Mouse (Mus musculus) lung, postnatal 14 days (tissue): ENCODE measurements around the gene Tmem92.

ENCODE experiments used
- DNase-seq: peaks from one replicate; pipeline ENCODE4 v3.0.0; 2021

The Tmem92 gene

DNA sequence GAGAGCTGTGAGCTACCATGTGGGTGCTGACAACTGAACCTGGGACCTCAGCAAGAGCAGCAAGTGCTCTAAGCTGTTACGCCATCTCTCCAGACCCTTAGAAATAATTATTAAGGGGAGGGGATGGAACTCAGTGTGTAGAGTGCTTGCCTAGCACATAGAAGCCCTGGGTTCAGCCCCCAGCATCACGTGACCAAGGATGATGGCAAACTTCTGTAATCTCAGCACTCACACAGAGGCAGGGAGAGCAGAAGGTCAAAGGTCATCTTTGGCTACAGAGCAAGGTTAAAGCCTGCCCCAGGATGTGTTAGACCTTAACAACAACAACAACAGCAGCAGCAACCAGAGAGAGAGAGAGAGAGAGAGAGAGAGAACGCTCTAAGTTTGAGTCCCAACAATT, 54.0 kb downstream of the Tmem92 start:
- no peak for DNase-seq

DNA sequence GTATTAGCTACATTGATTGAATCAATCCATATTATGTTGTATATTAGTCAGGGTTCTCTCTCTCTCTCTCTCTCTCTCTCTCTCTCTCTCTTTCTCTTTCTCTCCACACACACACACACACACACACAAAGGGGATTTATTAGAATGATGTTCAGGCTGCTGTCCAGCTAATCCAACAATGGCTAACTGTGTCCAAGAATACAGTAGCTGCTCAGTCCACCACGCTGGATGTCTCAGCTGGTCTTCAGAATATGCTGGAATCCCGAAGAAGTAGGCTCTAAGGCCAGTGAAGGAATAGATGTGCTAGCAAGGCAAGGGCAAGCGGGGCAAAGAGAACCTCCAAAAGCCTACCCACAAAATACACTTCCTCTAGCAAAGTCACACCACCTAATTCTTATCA, 55.2 kb downstream of the Tmem92 start:
- no peak for DNase-seq
